Mouse (Mus musculus): ENCODE results near the gene Cryl1. TPM values are rescaled to one million over a fixed set of nuclear protein-coding genes. Genes with fewer than 3 reads are reported as not detected.

Cryl1 gene
- total RNA-seq, 2 experiments from 2014 or later, result 5.1 to 8.3 TPM

DNA sequence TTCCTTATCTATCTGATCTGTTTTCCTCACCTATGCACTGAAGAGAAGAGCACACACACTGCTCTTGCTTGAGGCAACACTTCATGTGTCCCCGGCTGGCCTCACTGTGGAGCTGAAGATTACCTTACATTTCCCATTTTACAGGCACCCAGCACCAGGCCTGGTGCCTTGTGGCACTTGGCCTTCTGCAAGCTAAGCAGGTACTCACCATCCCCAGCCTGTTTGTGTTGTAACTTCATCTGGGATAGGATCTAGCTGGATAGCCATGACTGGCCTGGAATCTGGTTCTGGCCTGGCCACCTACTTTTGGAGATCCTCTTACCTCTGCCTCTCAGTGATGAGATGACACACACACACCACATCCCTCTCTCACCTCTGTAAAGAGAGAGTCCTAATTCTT lies 79.5 kb downstream of the Cryl1 start:
- no peak for DNase-seq

GRCm38 (mm10) chr14:57316662-57317600 lies 81.4 kb downstream of the Cryl1 start:
- DNase-seq, result no peak

- DNase-seq, result no peak
These were observed 82.4 kb downstream of the Cryl1 start for GRCm38 (mm10) chr14:57315976-57316375.

DNA sequence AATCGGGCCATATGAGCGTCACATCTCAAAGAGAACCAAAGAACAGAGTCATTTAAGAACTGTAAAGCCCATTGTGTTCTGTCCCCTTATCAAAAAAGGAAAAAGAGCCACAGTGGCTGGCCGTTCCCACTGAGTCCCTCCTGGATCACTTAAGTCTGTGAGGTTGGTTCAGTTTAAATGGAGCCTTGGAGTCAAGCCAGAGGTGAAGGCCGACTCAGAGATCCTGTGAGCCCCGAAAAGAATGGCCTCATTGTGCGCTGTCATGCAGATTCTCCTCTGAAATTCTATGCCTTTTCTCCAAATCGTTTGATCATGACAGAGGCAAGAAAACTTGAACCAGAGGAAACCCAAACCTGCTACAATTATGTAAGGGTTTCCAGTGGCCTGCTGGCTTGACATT lies 82.8 kb downstream of the Cryl1 start:
- DNase-seq, result no peak

- no peak for DNase-seq
These were observed 96.6 kb downstream of the Cryl1 start for GRCm38 (mm10) chr14:57301600-57302230.

- no peak for DNase-seq
These were observed 97.8 kb downstream of the Cryl1 start for GRCm38 (mm10) chr14:57300530-57300929.

- DNase-seq, result no peak
These were observed 100.7 kb downstream of the Cryl1 start for GRCm38 (mm10) chr14:57297672-57298071.

DNA sequence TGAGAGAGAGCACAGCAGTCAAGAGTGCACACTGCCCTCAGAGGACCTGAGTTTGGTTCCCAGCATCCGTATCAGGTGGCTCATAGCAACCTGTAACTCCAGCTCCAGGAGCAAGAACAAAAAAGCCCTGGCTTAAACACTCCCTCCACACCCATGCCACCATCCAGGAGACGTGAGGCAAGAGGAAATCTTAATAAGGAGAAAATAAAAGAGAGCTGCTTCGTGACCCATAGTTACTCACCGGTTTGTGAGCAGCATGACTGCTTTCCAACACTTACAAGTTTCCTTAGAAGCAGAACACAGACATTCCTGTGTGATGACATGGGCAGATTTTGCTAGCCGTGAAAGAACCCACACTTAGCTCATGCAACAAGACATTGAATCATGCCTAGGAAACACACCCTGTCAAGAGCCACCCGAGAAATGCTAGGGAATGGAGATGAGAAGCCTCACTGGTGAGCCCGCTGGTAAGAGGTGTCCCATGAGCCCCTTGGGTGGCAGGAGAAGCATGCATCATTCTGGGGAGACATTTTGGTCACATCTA lies 106.9 kb downstream of the Cryl1 start:
- no peak for DNase-seq

GRCm38 (mm10) chr14:57289105-57289504 lies 109.2 kb downstream of the Cryl1 start:
- DNase-seq, result no peak

DNA sequence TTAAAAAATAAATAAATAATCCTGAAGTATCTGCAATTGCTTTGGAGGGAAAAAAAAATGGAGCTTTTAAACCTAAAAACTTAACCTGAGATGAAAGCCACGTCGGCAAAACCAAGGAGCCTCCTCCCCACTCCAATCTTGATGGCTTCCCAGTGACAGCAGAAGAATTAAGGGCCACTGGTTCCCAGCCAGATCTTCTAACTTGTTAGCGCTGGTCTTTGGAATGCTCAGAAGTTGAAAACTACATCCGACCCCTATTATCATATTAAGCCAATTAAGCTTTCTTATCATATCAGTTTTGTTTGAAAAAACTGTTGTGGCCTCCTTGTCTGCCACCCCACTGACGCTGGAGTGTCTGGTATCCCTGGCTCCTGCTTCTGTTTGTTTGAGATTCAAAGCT lies 114.5 kb downstream of the Cryl1 start:
- no peak for DNase-seq

GRCm38 (mm10) chr14:57282591-57282990 lies 115.7 kb downstream of the Cryl1 start:
- no peak for DNase-seq

GRCm38 (mm10) chr14:57280835-57281234 lies 117.5 kb downstream of the Cryl1 start:
- no peak for DNase-seq

DNA sequence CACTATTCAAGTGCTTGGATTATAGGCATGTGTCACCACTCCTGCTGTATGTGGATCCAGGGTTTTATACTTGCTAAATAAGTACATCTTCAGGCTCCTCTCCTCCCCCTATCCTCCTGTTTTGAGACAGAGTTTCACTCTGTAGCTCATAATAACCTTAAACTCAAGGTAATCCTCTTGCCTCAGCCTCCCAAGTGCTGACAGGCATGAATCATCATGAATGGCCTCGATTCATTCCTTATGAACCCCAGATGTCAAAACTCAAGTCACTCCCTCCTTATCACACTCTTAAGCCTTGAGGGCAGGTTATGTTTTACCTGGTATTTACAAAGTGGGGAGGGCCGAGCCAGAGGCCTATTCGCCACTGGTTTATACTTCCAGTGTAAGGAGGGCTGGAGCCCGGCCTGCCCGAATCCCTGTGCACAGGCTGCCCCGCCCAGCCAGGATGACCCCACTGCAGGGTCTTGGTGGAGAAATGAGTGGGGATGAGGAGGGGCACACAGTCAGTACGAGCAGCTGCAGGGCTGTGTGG lies 121.8 kb downstream of the Cryl1 start:
- no peak for DNase-seq

DNA sequence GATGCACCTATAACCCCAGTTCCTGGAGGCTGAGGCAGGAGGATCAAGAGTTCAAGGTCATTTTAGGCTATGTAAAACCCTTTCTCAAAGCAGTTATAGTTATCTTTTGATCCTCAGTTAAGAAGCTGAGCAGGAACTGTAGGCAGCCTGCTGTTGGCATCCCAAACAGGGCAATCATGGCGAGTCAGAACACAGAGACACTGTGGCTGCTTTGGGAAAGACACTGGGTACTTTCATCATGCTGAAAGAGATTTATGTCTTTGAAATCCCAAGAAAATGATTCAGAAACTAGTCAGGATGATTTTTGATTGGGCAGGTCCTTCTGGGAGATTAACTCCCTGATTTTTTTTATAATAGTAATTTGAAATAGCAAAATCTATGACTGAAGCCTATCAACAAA lies 126.0 kb downstream of the Cryl1 start:
- DNase-seq, result no peak

GRCm38 (mm10) chr14:57271861-57272260 lies 126.5 kb downstream of the Cryl1 start:
- DNase-seq, result no peak

GRCm38 (mm10) chr14:57268900-57269299 lies 129.4 kb downstream of the Cryl1 start:
- no peak for DNase-seq

GRCm38 (mm10) chr14:57268344-57268743 lies 130.0 kb downstream of the Cryl1 start:
- no peak for DNase-seq

DNA sequence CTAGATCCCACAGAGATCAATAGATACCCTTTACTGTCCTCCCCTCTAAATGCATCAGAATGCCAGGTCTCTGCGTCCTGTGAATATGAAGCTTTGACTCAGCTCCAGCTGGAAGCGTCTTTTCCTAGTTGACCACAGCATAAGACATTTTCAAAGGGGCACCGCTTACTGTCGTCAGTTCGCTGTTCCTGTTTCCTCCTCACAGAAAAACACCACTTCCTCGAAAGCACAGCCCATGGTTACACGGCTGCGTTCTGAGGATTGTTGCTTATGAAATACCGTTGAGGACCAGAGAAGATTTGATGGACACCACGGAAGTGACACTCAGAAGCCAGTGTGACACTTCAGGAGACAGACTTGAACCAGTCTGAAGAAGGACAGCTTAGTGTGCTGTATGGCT lies 134.4 kb downstream of the Cryl1 start:
- DNase-seq, result no peak

DNA sequence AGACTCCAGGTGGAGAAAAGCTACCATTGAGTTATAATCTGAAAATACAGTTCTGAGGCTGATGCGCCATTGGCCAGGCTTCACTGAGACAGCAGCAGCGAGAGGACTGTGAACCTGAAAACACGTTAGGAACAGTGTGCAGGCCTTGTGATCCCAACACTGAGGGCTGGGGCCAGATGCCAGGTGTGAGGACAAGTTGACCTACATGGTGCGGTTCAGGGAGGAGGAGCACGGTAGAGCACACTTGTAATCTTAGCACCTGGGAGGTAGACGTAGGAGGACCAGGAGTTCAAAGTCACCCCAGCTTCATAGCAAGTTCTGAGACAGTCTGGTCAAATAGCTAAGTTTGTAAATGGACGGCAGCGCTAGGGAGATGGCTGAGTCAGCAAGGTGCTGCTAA lies 139.0 kb downstream of the Cryl1 start:
- no peak for DNase-seq

DNA sequence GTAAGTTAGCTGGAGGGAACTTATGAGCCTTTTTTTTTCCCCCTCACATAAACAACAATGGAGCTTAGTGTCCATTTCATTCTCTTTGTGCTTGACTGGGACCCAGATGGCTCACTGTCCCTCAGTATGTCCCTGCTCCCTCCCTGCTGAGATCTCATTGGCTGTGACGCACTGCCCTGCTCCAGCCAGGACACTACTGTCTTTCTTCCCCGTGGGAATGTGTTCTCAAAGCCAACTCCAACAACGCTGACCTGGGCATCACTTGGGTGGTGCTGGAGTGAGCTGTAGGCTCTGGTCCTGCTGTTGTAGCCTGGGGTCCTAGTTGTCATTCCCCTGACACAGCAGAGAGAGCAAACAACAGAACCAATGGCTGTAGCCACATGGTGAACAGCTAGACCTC lies 149.7 kb downstream of the Cryl1 start:
- no peak for DNase-seq

- DNase-seq, result no peak
These were observed 151.8 kb downstream of the Cryl1 start for GRCm38 (mm10) chr14:57246575-57246974.

DNA sequence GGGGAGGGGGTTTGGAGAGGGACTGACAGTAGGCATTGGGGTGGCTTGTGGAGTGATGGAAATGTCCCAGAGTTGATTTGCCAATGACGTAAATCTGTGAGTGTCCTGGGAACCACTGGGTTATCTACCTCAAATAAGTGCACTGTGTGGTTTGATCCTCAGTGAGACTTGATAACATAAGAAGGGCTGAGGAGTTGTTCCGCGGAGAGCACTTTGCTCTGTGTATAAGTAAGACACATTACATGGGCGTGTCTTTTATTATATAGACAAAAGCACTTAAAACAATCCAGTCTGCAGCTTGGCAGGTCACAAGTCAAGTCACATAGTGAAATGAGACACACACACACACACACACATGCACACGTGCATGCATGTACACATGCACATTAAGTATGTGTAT lies 155.4 kb downstream of the Cryl1 start:
- DNase-seq, result no peak

- no peak for DNase-seq
These were observed 163.1 kb downstream of the Cryl1 start for GRCm38 (mm10) chr14:57235276-57235675.

Measured in heart, adult 18-20 months (tissue).